Mouse (Mus musculus) testis, adult 2 months (tissue): ENCODE data around the gene Elmsan1. TPM values are rescaled to one million over a fixed set of nuclear protein-coding genes. Genes with fewer than 3 reads are reported as not detected.
A peak's percentile ranks its signal among the peaks of the same experiment; 100 is the strongest.

ENCODE experiments used
- H3K27ac ChIP-seq: fragments of 200-500 bp; 2 replicates; pipeline ENCODE4 v1.5.1; 2012; ENCODE audit warnings: low read depth, low read length; ENCODE audit not compliant: control insufficient read depth, insufficient read depth
- H3K27me3 ChIP-seq: fragments of 200-500 bp; 2 replicates; pipeline ENCODE4 v1.6.1; 2012; ENCODE audit warnings: mild to moderate bottlenecking, low read length, moderate library complexity; ENCODE audit not compliant: control insufficient read depth, insufficient read depth
- H3K36me3 ChIP-seq: fragments of 200-500 bp; 2 replicates; pipeline ENCODE4 v1.6.1; 2012; ENCODE audit warnings: mild to moderate bottlenecking, low read length; ENCODE audit not compliant: control insufficient read depth, insufficient read depth
- H3K4me1 ChIP-seq: fragments of 200-500 bp; 2 replicates; pipeline ENCODE4 v1.6.1; 2012; ENCODE audit warnings: low read length; ENCODE audit not compliant: control insufficient read depth, insufficient read depth
- H3K4me3 ChIP-seq: fragments of 200-500 bp; 2 replicates; pipeline ENCODE4 v1.5.1; 2012; ENCODE audit warnings: low read depth, mild to moderate bottlenecking, low read length, moderate library complexity, mixed read lengths; ENCODE audit not compliant: control insufficient read depth
- CTCF ChIP-seq: fragments of 200-500 bp; IDR thresholded peaks from 2 replicates; pipeline ENCODE4 v1.5.1; 2012; ENCODE audit warnings: low read depth, mild to moderate bottlenecking, inconsistent platforms, low read length, moderate library complexity; ENCODE audit not compliant: control insufficient read depth, insufficient read depth, insufficient replicate concordance
- POLR2A ChIP-seq: fragments of 200-500 bp; IDR thresholded peaks from 2 replicates; pipeline ENCODE4 v1.6.1; 2012; ENCODE audit warnings: low read depth, mild to moderate bottlenecking, inconsistent platforms, low read length, moderate library complexity; ENCODE audit not compliant: control insufficient read depth
- polyA plus RNA-seq: library from polyadenylated mRNA; depleted of rRNA; stranded (reverse); fragments of >200 nt; gene quantifications from 2 replicates; pipeline ENCODE4 v1.2.3, GENCODE M21; 2012

Gene Elmsan1
- polyA plus RNA-seq, 1 experiment: 0.77 TPM

DNA sequence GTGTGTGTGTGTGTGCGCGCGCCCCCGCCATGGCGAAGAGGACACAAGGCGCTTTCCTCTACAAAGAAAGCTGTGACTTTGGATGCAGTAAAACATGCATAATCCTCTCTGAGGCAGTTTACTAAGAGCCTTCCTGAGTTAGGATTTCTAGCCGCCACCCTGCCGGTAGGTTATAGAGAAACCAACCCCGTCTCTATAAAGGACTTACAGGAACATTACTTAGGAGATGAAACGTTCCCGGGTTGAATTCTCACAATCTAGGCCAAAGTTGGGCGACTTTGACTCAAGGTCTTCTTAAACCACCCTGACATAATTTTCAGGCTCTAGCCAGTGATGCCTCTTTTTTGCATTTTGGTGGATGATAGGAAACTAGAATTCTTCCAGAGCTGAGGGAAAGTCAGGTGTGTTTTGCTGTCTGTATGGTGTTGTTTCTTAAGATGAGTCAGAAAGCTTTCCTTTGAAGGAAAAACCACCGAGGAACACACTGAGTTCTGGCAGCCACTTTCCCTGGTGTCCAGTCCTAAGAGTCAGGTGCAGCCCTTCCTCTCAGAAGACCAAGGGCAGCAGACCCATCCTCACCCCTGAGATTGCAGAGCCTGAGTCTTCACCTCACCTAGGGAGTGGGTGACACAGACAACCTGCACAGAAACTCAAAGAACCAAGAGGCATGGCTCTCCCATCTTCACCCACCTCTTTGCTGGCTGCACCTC, 24.1 kb downstream of the Elmsan1 start:
- H3K27me3 ChIP-seq: no peaks in the 10 kb centered on the region
- no peaks in the 10 kb centered on the region for H3K36me3 ChIP-seq
- TF ChIP-seq POLR2A: no peak
- no peak for TF ChIP-seq CTCF
- H3K4me1 ChIP-seq: peaks cover 15% of the 10 kb centered on the region
- no peak overlapping the region for H3K27ac ChIP-seq
- H3K4me3 ChIP-seq: no peak overlapping the region

DNA sequence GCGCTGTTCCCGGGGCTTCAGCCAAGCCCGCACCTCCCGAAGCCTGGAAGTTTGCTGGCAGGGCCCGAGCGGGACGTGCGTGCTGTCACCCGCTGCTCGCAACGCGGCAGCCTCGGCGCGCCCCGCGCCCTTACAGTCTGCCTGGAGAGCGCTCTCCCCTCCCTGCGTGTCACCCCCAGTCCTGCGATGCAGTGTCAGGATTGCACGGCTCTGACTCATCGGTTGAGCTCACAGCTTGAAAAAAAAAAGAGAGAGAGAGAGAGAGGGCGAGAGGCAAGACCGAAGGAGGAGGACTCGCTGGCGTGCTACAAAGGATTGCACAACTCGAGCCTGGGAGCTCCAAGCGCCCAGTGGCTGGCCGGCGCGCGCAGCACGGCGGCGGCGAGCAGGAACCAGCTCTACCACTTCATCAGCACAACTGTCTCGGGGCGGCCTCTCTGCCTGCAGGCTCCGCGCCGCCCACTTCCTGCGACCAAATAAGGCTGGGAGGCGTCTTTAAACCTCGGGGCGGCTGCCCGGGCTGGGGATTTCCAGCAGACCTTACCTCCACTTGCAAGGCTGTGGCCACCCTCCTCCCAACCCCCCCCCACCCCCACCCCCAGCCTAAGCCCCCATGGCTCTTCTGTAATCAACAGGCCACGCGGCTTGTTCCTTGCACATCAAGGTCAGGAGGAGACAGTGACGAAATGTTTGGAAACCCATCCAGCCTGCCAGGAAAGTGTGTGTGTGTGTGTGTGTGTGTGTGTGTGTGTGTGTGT, 24.9 kb downstream of the Elmsan1 start:
- Histone ChIP-seq H3K36me3 (no peaks in the 10 kb centered on the region), H3K4me1 (peaks cover 15% of the 10 kb centered on the region), H3K27ac (peak overlapping the region; percentile 69), H3K4me3 (peak overlapping the region; percentile 75), H3K27me3 (no peaks in the 10 kb centered on the region)
- TF ChIP-seq POLR2A: 0 out of 2 replicates have a peak, but pooled peaks have one; percentile 14
- no peak for TF ChIP-seq CTCF

DNA sequence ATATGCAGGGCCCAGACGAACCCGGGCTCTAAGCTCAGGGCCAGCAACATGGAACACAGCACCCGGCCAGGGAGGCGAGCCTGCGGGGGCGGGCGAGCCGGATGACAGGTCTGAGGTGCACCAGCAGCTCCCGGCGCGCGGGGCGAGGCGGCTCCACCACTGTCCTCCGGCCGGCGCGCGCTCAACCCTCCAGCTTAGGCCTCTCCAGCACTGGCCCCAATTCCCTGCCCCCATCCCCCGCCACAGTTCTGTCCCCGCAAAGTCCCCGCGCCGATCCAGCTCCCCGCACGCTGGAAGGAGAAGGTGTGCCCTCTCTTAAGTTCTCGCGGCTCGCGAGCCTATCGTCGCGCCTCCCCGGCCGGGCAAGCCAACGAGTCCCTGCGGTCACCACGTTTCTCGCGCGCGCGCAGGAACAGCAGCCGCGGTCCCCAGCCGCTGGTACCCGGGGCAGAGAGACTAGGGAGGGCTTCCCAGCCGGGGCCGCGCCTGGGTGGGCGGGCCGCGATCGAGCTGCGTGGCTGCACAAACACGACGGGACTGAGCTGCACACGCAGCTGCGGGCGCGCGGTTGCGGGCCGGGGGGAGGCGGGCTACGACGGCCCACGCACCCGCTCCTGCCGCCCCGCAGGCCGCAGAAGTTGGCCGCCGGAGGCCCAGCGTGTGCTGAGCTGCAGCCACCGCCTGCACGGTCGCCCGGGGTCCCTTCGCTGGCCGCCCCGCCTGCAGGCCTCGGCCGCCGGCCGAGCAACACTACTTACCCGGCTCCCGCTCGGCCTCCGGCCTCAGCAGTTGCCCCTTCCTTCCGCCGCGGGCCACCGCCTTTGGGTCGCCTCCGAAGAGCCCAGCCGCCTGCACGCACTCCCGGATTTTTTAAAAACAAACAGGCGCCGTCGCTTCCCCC, 25.7 kb downstream of the Elmsan1 start:
- Histone ChIP-seq H3K27ac (peak overlapping the region; percentile 69), H3K4me3 (peak overlapping the region; percentile 75), H3K36me3 (no peaks in the 10 kb centered on the region), H3K27me3 (no peaks in the 10 kb centered on the region), H3K4me1 (peaks cover 15% of the 10 kb centered on the region)
- TF ChIP-seq CTCF: no peak
- TF ChIP-seq POLR2A: no peak

DNA sequence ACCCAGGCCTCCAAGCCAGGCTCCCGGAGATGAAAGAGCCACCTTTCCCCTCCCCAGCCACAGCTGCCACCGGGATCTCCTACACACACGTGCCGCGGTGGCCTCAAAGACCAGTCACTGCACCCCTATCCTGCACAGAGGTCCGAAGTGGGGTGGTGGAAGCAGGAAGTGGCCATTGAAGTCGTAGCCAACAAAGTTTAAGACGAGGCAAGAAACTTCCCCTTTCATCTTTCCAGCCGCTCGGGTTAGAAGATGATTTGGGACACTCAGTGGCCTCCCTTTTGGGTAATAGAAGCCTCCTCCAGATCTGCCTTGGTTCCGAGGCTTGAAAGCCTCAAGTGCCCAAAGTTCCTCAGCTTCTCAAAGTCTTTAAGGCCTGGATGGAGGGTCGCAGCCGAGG, 26.4 kb downstream of the Elmsan1 start:
- H3K36me3 ChIP-seq: no peaks in the 10 kb centered on the region
- H3K27me3 ChIP-seq: no peaks in the 10 kb centered on the region
- H3K27ac ChIP-seq: no peak overlapping the region
- TF ChIP-seq CTCF (no peak), POLR2A (no peak)
- peaks cover 15% of the 10 kb centered on the region for H3K4me1 ChIP-seq
- peak overlapping the region; percentile 75 for H3K4me3 ChIP-seq

DNA sequence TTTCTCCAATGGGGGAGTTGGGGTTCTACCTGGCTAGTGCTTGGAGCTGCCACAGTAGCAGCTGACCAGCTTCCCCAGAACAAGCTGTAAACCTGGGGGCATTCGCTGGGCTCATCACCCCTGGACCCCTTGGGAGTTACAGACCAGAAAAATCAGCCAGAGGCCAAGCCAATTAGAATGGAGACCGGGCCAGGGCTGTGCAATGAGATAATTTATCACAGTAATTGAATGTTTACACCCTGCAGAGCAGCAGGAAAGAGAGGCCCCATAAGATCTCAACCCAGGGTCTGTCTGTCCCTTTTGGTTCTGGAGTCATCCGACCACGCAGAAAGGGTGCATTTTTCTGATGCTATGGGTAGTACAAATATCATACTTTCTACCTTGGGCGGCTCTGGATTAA, 26.9 kb downstream of the Elmsan1 start:
- H3K4me3 ChIP-seq: no peak overlapping the region
- TF ChIP-seq CTCF (no peak), POLR2A (no peak)
- H3K27me3 ChIP-seq: no peaks in the 10 kb centered on the region
- H3K27ac ChIP-seq: no peak overlapping the region
- no peaks in the 10 kb centered on the region for H3K36me3 ChIP-seq
- peaks cover 15% of the 10 kb centered on the region for H3K4me1 ChIP-seq

DNA sequence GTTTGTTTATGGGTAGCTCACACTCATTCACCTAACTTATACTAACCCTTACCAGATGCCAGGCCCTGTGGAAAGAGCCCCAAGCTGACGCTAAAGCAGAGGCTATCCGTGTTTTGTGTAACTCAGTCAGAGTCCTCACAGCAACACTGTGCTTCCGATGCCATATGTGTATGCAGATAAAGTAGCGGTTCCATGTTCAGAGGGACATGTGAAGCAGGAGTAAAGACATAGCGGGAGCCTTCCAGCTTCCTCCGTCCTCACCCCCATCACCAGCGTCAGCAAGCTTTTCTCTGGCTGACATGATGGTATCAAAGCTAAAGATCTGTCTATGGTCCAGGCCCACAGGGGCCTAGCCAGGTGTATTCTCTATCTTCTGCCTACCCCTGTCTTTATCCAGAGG, 27.5 kb downstream of the Elmsan1 start:
- H3K4me1 ChIP-seq: peaks cover 15% of the 10 kb centered on the region
- no peaks in the 10 kb centered on the region for H3K27me3 ChIP-seq
- H3K4me3 ChIP-seq: no peak overlapping the region
- no peaks in the 10 kb centered on the region for H3K36me3 ChIP-seq
- H3K27ac ChIP-seq: no peak overlapping the region
- TF ChIP-seq POLR2A: no peak
- TF ChIP-seq CTCF: no peak

DNA sequence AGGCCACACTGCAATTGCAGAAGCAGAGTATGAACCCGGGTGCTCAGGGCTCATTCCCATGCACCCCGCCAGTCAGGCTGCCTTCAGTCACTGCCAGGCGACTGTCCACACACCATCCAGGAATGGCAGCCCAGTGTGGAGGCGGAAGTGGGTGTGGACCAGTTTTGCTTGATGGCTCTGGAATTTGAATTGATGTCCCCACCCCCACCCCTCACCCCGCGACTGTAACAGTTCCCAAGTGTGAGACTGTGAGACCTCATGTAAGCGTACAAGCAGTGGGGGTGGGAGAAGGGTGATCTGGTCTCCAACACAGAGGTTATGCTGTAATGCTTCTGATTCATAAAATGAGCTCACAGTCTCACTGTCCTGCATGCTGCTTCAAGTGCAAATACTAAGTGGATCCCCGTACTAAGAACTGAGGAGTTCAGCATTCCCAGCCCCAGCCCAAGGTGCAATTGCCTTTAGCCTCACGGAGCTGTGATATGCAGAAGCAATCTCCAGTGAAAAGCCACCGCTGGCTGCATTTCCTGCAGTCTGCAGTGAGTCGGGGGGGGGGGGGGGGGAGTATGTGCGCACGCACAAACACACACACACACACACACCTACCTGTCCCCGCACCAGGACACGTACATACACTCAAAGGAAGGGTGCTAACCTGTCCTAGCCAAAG, 28.4 kb downstream of the Elmsan1 start:
- Histone ChIP-seq H3K4me1 (peaks cover 15% of the 10 kb centered on the region), H3K27me3 (no peaks in the 10 kb centered on the region), H3K36me3 (no peaks in the 10 kb centered on the region), H3K4me3 (no peak overlapping the region), H3K27ac (no peak overlapping the region)
- TF ChIP-seq CTCF: no peak
- no peak for TF ChIP-seq POLR2A
